Mouse (Mus musculus) 3T3-L1 (cell line): ENCODE measurements at regions not wholly inside any gene's neighbourhood (a gene's known extent, or its start where the extent isn't known, plus 50 kb on each side); places are given as distances from the start of the nearest gene placed in this dataset.

Experiments
- DNase-seq: peaks from one replicate; pipeline ENCODE4 v3.0.0-alpha.2; 2015; ENCODE audit warnings: low read depth, low spot score

- no peak for DNase-seq
Measured at GRCm38 (mm10) chr3:118418981-118419380, 142.9 kb upstream of the Dpyd start.

- DNase-seq: no peak
Measured at GRCm38 (mm10) chr3:118421701-118422100, 140.2 kb upstream of the Dpyd start.

- DNase-seq: no peak
Measured at GRCm38 (mm10) chr3:118425748-118426147, 136.2 kb upstream of the Dpyd start.

DNA sequence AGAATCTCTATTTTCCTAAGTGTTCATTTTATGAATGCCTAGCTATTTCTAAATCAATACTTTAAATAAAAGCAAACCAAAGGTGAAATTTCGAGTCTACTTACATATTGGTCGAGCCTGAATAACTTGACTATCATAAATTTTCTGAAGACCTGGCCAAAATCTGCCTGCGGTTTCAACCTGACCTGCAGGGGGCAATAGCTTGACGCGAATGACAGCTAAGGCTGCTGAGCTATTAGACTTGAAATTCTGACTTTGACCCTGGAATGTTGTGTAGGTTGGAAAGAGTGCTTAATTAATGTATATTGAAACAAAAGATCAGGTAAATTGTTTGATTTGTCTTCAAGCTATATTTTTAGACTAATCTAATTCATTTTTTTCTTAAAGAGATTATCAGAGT, 133.4 kb upstream of the Dpyd start:
- DNase-seq: peak; percentile 55

GRCm38 (mm10) chr3:118429825-118430630, 131.9 kb upstream of the Dpyd start:
- DNase-seq: no peak

- no peak for DNase-seq
Measured at GRCm38 (mm10) chr3:118430631-118430906, 131.4 kb upstream of the Dpyd start.

DNA sequence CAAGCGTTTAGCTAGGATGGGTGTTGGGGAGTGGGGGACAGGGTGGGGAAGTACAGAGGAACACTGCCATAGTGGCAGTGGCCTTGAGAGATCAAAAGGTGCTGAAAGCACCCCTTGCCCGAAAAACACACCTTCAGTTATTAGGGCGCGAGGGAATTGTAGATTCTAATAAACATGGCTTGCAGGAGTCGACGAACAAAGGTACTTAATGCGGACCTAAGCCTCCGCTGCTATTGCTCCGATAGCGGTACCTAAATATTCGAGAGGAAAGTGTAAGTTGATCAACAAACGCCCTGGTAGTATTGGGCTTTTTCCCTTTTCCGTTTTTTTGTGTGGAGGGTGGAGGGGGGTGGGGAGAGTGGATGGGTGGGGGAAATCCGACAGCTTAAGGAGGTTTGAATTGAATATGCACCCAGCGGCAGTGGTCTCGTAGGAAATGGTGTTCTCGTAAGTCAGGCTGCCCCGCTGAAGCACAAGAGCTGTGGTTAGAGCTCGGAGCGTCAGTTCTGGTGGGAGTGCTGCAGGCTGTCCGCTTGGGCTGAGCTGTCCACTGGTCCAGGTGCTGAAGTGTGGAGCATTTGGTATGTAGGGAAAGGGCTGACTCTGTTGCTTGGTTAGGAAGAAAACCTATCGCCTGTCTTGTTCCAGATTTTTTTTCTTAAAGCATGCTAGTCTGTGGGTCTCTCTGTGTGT, 130.8 kb upstream of the Dpyd start:
- DNase-seq: peak; percentile 29

GRCm38 (mm10) chr3:118433441-118434021, 128.4 kb upstream of the Dpyd start:
- no peak for DNase-seq

GRCm38 (mm10) chr3:118434311-118434710, 127.6 kb upstream of the Dpyd start:
- no peak for DNase-seq

- DNase-seq: no peak
Measured at GRCm38 (mm10) chr3:118434847-118435246, 127.1 kb upstream of the Dpyd start.

- DNase-seq: no peak
Measured at GRCm38 (mm10) chr3:118435248-118435647, 126.7 kb upstream of the Dpyd start.

DNA sequence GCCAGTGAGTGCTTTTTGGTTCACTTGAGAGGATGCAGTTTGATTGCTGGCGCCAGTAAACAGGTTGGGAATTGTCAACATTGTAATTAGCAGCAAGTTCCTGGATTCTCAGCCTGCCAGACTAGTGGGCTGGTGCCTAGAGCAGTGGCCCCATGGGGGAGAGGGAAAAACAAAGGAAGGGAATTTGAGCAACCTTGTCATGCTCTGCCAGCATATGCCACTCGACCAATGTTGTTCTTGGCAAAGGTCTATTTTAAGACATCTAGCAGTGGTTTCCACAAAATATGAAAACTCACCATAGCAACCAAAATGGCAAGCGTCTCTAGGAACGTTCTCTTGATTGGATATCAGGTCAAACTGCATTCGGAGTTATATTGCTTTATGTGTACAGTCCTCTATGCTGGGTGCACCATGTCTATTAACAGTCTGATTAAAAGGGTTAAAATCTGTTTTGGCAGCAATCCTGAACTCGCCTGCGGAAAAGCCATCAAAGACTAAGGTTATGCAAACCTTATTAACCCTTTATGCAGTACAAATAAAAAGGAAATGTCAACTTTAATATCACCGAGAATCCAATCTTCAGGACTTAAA, 118.1 kb upstream of the Dpyd start:
- no peak for DNase-seq

- DNase-seq: no peak
Measured at GRCm38 (mm10) chr3:118445360-118445759, 116.6 kb upstream of the Dpyd start.

DNA sequence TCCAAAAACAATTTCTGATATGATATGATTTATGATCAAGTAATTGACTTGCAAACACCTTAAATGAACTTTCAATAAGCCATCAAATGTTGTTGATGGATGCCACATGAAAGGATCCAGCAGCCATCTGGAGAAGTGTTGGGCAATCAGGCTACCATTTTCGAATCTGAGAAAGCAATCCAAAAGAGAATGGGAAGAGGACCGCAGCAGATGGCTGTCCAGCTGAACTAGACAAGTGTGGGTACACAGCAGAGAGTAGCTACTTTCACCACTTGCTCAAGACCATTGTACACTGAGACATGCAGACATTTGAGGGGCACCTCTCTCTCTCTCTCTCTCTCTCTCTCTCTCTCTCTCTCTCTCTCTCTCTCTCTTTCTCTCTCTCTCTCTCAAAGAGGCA, 102.3 kb upstream of the Dpyd start:
- DNase-seq: no peak

DNA sequence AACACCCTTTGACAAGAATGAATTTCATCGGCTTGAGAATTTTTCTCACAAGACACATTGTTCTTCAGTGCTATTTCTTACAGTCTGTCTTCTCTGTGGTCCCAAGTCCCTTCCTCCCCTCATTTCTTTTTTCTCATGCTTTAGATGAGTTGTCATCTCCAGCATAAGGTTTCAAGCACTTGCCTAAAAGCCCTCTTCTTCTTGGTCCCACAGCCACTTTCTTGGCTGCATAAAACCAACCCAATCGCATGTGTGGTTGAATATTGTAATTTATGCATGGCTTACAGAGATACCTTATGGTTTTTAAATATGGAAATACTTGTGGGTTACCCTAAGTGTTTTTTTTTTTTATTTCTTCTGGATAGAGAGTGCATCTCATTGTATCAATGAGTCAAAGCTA, 96.3 kb upstream of the Dpyd start:
- DNase-seq: no peak

DNA sequence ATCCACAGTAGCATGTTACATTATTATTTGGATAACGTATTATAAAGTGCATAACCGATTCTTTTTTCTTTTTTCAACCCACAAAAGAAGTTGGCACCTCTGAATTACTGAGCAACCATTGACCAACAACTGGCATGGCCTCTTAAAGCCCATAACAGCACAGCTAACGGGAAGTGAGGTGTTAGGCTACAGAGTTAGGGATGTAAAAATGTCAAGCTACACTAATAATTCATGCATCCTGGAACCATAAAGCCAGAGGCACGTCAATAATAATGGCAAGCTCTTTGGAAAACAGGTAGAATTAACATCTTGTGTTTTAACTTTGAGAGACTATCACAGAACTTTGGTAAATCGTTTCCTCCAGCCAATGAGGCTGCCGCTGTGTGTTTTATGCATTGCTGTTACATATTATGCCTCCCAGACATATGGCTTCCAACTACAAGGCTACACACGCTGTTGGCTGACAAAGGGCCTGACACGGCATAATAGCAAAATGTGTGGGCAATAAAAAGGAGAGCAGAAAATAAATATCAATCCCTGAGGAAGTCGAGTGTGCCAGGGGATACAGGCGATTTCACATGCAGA, 89.6 kb upstream of the Dpyd start:
- DNase-seq: no peak

GRCm38 (mm10) chr3:118478065-118478464, 83.9 kb upstream of the Dpyd start:
- DNase-seq: no peak

DNA sequence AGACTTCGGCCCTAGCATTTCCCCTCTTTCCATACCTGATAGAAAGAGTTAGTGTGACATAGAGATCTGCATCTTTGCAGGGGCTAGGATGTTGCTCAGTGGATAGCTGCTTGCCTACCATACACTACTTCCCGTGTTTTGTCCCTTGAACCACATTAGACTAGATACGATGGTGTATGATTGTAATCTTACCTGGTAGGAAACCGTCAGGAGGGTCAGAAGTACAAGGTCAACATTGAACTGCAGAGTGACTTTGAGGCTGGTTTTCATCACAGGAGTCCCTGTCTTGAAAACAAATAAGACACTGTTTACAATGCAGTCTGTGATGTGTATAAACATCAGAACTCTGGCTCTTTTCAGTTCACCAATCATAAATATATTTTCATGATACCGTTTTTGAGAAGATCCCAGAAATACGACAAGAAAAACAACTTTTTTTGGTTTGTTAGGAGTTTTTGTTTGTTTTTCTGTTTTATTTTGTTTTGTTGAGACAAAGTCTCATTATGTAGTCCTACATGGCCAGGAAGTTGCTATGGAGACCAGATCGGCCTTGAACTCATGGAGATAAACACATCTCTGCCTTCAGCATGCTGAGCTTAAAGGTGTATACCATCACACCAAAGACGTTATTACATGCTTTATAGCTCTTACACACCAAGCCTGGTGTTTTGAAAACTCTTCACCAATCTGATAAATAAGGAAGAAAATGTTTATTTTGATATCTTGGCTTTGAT, 81.2 kb upstream of the Dpyd start:
- DNase-seq: no peak

GRCm38 (mm10) chr3:118485966-118486365, 76.0 kb upstream of the Dpyd start:
- no peak for DNase-seq

- no peak for DNase-seq
Measured at GRCm38 (mm10) chr3:118487408-118487807, 74.5 kb upstream of the Dpyd start.

GRCm38 (mm10) chr3:118491101-118491500, 70.8 kb upstream of the Dpyd start:
- no peak for DNase-seq

DNA sequence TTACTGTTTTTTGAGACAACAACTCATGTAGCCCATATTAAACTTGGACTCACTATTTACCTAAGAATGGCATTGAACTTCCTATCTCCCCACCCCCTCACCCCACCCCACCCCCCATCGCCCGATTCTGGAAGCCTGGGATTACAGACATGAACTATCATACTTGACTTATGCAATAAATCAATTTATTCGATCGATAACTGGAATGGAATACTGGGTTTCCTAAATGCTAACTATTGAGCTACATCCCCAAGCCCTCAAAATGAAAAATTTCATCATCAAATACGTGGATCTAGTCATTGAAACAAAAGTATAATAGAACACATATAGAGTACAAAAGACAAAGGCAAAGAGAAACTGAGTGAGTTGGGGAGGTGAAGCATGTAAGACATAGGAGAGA, 70.1 kb upstream of the Dpyd start:
- DNase-seq: no peak
